Mouse (Mus musculus): ENCODE measurements around the gene Cluh. TPM values are rescaled to one million over a fixed set of nuclear protein-coding genes. Genes with fewer than 3 reads are reported as not detected.

The Cluh gene
- polyA plus RNA-seq, 2 experiments = 14.3 to 29.5 TPM

- no peaks in the 10 kb centered on the region for H3K9me3 ChIP-seq (ENCODE audit: control insufficient read depth, low read length)
- no peak for DNase-seq (ENCODE audit: low read depth in 3 of 3, low spot score in 3 of 3)
- H3K4me3 ChIP-seq (ENCODE audit: insufficient read depth in 1 of 2, low read depth in 2 of 2, low read length in 2 of 2) = peak overlapping the region; percentile 28 to 52
- TF ChIP-seq EP300 (IDR thresholded peaks at IDR 0.05; ENCODE audit: low read depth) = no peak
- no peak for TF ChIP-seq CTCF (IDR thresholded peaks at IDR 0.05; ENCODE audit: low read depth)
- H3K4me1 ChIP-seq (replicated peaks; ENCODE audit: control insufficient read depth in 2 of 2, insufficient read depth in 2 of 2, low read length in 1 of 2) = peaks cover 0 to 8% of the 10 kb centered on the region in 2 experiments; a peak in 2 of 4 replicates
- peaks cover 21% of the 10 kb centered on the region for H3K36me3 ChIP-seq (replicated peaks; ENCODE audit: control insufficient read depth, insufficient read depth, low read depth)
- WGBS (ENCODE audit: insufficient replicate concordance) = 31% methylated on average over 8 of the region's 8 CpGs
- H3K27me3 ChIP-seq (ENCODE audit: control insufficient read depth, insufficient read depth, low read length) = peaks cover 40% of the 10 kb centered on the region
- H3K27ac ChIP-seq = no peak overlapping the region
- no peak overlapping the region for H3K9ac ChIP-seq (replicated peaks)
- H3K4me2 ChIP-seq (ENCODE audit: low read depth) = peak overlapping the region; percentile 61
- ATAC-seq (ENCODE audit: insufficient read depth) = no peak
These were observed 11.8 kb upstream of the Cluh start for GRCm38 (mm10) chr11:74637486-74637885.

- ATAC-seq (ENCODE audit: insufficient read depth) (peak; percentile 61), DNase-seq (ENCODE audit: low read depth in 3 of 3, low spot score in 3 of 3) (no peak)
- peaks cover 0 to 8% of the 10 kb centered on the region in 2 experiments; a peak in 2 of 4 replicates for H3K4me1 ChIP-seq (replicated peaks; ENCODE audit: control insufficient read depth in 2 of 2, insufficient read depth in 2 of 2, low read length in 1 of 2)
- H3K36me3 ChIP-seq (replicated peaks; ENCODE audit: control insufficient read depth, insufficient read depth, low read depth) = peaks cover 21% of the 10 kb centered on the region
- WGBS (ENCODE audit: insufficient replicate concordance) = under 1% methylated on average over 79 of the region's 86 CpGs
- no peaks in the 10 kb centered on the region for H3K9me3 ChIP-seq (ENCODE audit: control insufficient read depth, low read length)
- peaks cover 40% of the 10 kb centered on the region for H3K27me3 ChIP-seq (ENCODE audit: control insufficient read depth, insufficient read depth, low read length)
- no peak overlapping the region for H3K9ac ChIP-seq (replicated peaks)
- peak overlapping the region; percentile 28 to 52 for H3K4me3 ChIP-seq (ENCODE audit: insufficient read depth in 1 of 2, low read depth in 2 of 2, low read length in 2 of 2)
- H3K4me2 ChIP-seq (ENCODE audit: low read depth) = peak overlapping the region; percentile 61
- H3K27ac ChIP-seq = no peak overlapping the region
- TF ChIP-seq EP300 (IDR thresholded peaks at IDR 0.05; ENCODE audit: low read depth) = no peak
- peak; percentile 49 for TF ChIP-seq CTCF (IDR thresholded peaks at IDR 0.05; ENCODE audit: low read depth)
These were observed 11.1 kb upstream of the Cluh start for GRCm38 (mm10) chr11:74637971-74638790.

- Histone ChIP-seq H3K9ac (replicated peaks) (no peak overlapping the region), H3K4me2 (ENCODE audit: low read depth) (peak overlapping the region; percentile 61), H3K4me1 (replicated peaks; ENCODE audit: control insufficient read depth in 2 of 2, insufficient read depth in 2 of 2, low read length in 1 of 2) (peaks cover 0 to 8% of the 10 kb centered on the region in 2 experiments; a peak in 2 of 4 replicates), H3K36me3 (replicated peaks; ENCODE audit: control insufficient read depth, insufficient read depth, low read depth) (peaks cover 19% of the 10 kb centered on the region), H3K4me3 (ENCODE audit: insufficient read depth in 1 of 2, low read depth in 2 of 2, low read length in 2 of 2) (peak overlapping the region; percentile 13 to 52; a peak in 3 of 4 replicates), H3K27me3 (ENCODE audit: control insufficient read depth, insufficient read depth, low read length) (peaks cover 40% of the 10 kb centered on the region), H3K9me3 (ENCODE audit: control insufficient read depth, low read length) (no peaks in the 10 kb centered on the region), H3K27ac (no peak overlapping the region)
- WGBS (ENCODE audit: insufficient replicate concordance) = 14% methylated on average over 9 of the region's 9 CpGs
- no peak for DNase-seq (ENCODE audit: low read depth in 3 of 3, low spot score in 3 of 3)
- TF ChIP-seq CTCF (IDR thresholded peaks at IDR 0.05; ENCODE audit: low read depth) (no peak), EP300 (IDR thresholded peaks at IDR 0.05; ENCODE audit: low read depth) (no peak)
- ATAC-seq (ENCODE audit: insufficient read depth) = 0 out of 2 replicates have a peak, but pooled peaks have one; percentile 1
These were observed 10.4 kb upstream of the Cluh start for GRCm38 (mm10) chr11:74638791-74639411.

- Histone ChIP-seq H3K27me3 (ENCODE audit: control insufficient read depth, insufficient read depth, low read length) (peaks cover 40% of the 10 kb centered on the region), H3K4me2 (ENCODE audit: low read depth) (no peak overlapping the region)
These were observed 9.7 kb upstream of the Cluh start for GRCm38 (mm10) chr11:74639628-74640027.

GRCm38 (mm10) chr11:74647966-74648365 is 1.3 kb upstream of the Cluh start:
- Histone ChIP-seq H3K9ac (replicated peaks) (no peak overlapping the region), H3K36me3 (replicated peaks; ENCODE audit: control insufficient read depth, insufficient read depth, low read depth) (no peaks in the 10 kb centered on the region), H3K4me1 (replicated peaks; ENCODE audit: control insufficient read depth in 2 of 2, insufficient read depth in 2 of 2, low read length in 1 of 2) (peaks cover 17 to 34% of the 10 kb centered on the region in 2 experiments), H3K27me3 (ENCODE audit: control insufficient read depth, insufficient read depth, low read length) (no peaks in the 10 kb centered on the region), H3K4me3 (ENCODE audit: insufficient read depth in 1 of 2, low read depth in 2 of 2, low read length in 2 of 2) (no peak overlapping the region), H3K27ac (no peak overlapping the region), H3K9me3 (ENCODE audit: control insufficient read depth, low read length) (no peaks in the 10 kb centered on the region), H3K4me2 (ENCODE audit: low read depth) (no peak overlapping the region; the same call in 1 of the 2 replicates)
- TF ChIP-seq CTCF (IDR thresholded peaks at IDR 0.05; ENCODE audit: low read depth) = no peak
- TF ChIP-seq EP300 (IDR thresholded peaks at IDR 0.05; ENCODE audit: low read depth) = no peak
- ATAC-seq (ENCODE audit: insufficient read depth) = no peak
- no peak for DNase-seq (ENCODE audit: low read depth in 3 of 3, low spot score in 3 of 3)
- 73% methylated on average over 1 of the region's 1 CpGs for WGBS (ENCODE audit: insufficient replicate concordance)

More at GRCm38 (mm10) chr11:74639628-74640027, 9.7 kb upstream of the Cluh start:
- DNase-seq (ENCODE audit: low read depth in 3 of 3, low spot score in 3 of 3) = no peak
- no peak for ATAC-seq (ENCODE audit: insufficient read depth)
- Histone ChIP-seq H3K4me1 (replicated peaks; ENCODE audit: control insufficient read depth in 2 of 2, insufficient read depth in 2 of 2, low read length in 1 of 2) (peaks cover 0 to 8% of the 10 kb centered on the region in 2 experiments; a peak in 2 of 4 replicates), H3K9ac (replicated peaks) (no peak overlapping the region), H3K9me3 (ENCODE audit: control insufficient read depth, low read length) (no peaks in the 10 kb centered on the region), H3K36me3 (replicated peaks; ENCODE audit: control insufficient read depth, insufficient read depth, low read depth) (peaks cover 19% of the 10 kb centered on the region), H3K4me3 (ENCODE audit: insufficient read depth in 1 of 2, low read depth in 2 of 2, low read length in 2 of 2) (no peak overlapping the region), H3K27ac (no peak overlapping the region)
- WGBS (ENCODE audit: insufficient replicate concordance) = 53% methylated on average over 1 of the region's 1 CpGs
- TF ChIP-seq EP300 (IDR thresholded peaks at IDR 0.05; ENCODE audit: low read depth) (no peak), CTCF (IDR thresholded peaks at IDR 0.05; ENCODE audit: low read depth) (no peak)

Data from liver, embryonic 14.5 days (tissue).